Mouse (Mus musculus) midbrain, embryonic 11.5 days (tissue): ENCODE results near the gene Susd6. TPM values are rescaled to one million over a fixed set of nuclear protein-coding genes. Genes with fewer than 3 reads are reported as not detected.

ENCODE experiments used
- ATAC-seq: fragments of 200-750 bp; cut with Nextera tagmentation; 2 replicates; pipeline ENCODE4 v1.8.0; 2017; ENCODE audit warnings: moderate TSS enrichment, moderate library complexity; ENCODE audit not compliant: low FRiP score
- DNase-seq: peaks from one replicate; pipeline ENCODE4 v3.0.0; 2015; ENCODE audit warnings: low spot score; ENCODE audit errors: missing footprints
- H3K27ac ChIP-seq: fragments of 300-500 bp; sonication (generic); 2 replicates; pipeline ENCODE4 v1.5.1; 2014; ENCODE audit warnings: low read depth, low read length
- H3K27me3 ChIP-seq: fragments of 300-500 bp; sonication (generic); 2 replicates; pipeline ENCODE4 v1.6.1; 2014; ENCODE audit warnings: mild to moderate bottlenecking, low read length, moderate library complexity, mixed read lengths; ENCODE audit not compliant: control insufficient read depth, insufficient read depth
- H3K36me3 ChIP-seq: fragments of 300-500 bp; sonication (generic); 2 replicates; pipeline ENCODE4 v1.6.1; 2014; ENCODE audit warnings: mild to moderate bottlenecking, low read length, moderate library complexity, mixed read lengths; ENCODE audit not compliant: control insufficient read depth, insufficient read depth
- H3K4me1 ChIP-seq: fragments of 300-500 bp; sonication (generic); 2 replicates; pipeline ENCODE4 v1.6.1; 2014; ENCODE audit warnings: low read length; ENCODE audit not compliant: control insufficient read depth, insufficient read depth
- H3K4me2 ChIP-seq: fragments of 300-500 bp; sonication (generic); 2 replicates; pipeline ENCODE4 v1.6.1; 2014; ENCODE audit warnings: mild to moderate bottlenecking, moderate library complexity
- H3K4me3 ChIP-seq: fragments of 300-500 bp; sonication (generic); 2 replicates; pipeline ENCODE4 v1.5.1; 2014; ENCODE audit warnings: low read depth, low read length
- H3K9ac ChIP-seq: fragments of 300-500 bp; sonication (generic); 2 replicates; pipeline ENCODE4 v1.6.1; 2014; ENCODE audit warnings: low read length
- H3K9me3 ChIP-seq: fragments of 300-500 bp; sonication (generic); 2 replicates; pipeline ENCODE4 v1.6.1; 2016; ENCODE audit warnings: low read length; ENCODE audit not compliant: control insufficient read depth
- WGBS: fragments of 180-500 bp; shearing (Covaris S2); extraction: QIAGEN DNeasy Blood & Tissue Kit; methylation state at CpG from one replicate; pipeline ENCODE4 v1.1.7; 2014; 5-methylcytosine and 5-hydroxymethylcytosine counted together
- polyA plus RNA-seq: library from polyadenylated mRNA; unstranded; fragments of >200 nt; fragmentation: Nextera tagmentation; extraction: Ambion mirVana; gene quantifications from 2 replicates; pipeline ENCODE4 v1.2.1, GENCODE M21; 2014

The Susd6 gene
- polyA plus RNA-seq, 1 experiment from 2014 or later: 18.4 TPM

DNA sequence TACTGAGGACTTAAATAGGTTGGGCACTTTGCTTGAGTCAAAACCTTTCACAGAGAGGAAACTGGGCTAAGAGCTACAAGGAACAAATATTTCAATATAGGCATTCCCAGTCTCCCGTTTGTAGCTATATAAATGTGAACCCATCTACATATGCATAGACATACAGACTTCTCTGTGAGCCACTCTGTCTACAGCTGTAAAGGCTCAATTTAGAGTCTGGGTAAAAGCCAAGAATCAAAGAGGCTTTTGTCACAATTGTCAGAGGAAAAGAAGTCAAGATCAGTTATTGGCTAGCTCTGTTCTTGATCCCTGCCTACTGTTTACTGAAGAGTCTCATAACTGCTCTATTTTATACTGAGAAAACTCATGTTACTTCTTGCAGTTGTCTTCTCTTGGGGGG is 36.1 kb downstream of the Susd6 start:
- DNase-seq: no peak
- H3K4me3 ChIP-seq: no peak overlapping the region
- no peak overlapping the region for H3K27ac ChIP-seq
- H3K36me3 ChIP-seq: no peaks in the 10 kb centered on the region
- no peak overlapping the region for H3K4me2 ChIP-seq
- no peak overlapping the region for H3K9ac ChIP-seq
- WGBS: 61% methylated on average over 1 of the region's 1 CpGs
- no peaks in the 10 kb centered on the region for H3K4me1 ChIP-seq
- H3K9me3 ChIP-seq: no peaks in the 10 kb centered on the region
- no peak for ATAC-seq
- H3K27me3 ChIP-seq: no peaks in the 10 kb centered on the region

DNA sequence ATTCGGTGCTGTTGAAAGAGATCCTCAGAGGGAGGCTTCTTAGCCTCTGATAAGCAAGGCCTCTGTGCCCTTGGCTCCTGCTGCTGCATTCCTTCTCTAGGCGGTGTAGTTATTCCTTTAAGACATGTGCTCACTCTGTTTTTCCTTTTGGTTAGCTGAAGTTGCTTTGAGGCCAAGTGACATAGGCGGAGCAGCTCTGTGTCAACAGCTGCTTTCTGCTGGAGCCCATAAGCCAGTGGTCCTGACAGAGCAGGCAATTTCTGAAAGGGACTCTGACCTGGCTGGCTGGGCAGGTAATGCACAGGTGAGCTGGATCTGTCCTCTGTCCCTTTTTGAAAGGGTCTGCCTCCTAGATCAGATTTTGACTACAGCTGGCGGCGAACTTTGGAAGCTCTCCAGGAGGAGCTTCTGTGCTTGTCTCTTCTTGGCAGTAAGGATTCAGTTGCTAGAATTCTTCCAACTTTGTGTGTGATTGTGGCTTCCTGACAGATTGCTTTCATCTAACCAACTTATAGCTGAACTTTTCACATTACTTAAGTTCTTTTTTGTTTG is 37.2 kb downstream of the Susd6 start:
- H3K4me3 ChIP-seq: no peak overlapping the region
- DNase-seq: no peak

DNA sequence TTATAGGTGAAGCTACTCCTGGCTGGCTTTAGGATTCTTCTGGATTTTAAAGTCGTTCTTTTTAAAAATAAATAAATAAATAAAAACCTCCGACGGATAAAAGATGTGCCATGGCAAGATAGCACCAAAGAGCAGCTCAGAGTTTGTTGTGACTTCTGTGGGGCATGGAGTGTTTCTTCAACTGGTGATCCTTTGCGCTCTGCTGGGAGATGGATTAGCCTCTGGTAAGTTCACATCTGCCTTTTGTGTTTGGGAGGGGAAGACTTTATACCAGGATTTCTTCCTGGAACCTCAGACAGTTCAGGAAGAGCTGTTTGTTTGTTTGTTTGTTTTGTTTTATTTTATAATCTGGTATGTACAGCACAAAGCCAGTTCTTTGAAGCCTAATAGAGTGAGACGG is 37.7 kb downstream of the Susd6 start:
- no peak for ATAC-seq
- Histone ChIP-seq H3K4me3 (no peak overlapping the region), H3K9me3 (no peaks in the 10 kb centered on the region), H3K4me1 (no peaks in the 10 kb centered on the region), H3K27ac (no peak overlapping the region), H3K4me2 (no peak overlapping the region), H3K27me3 (no peaks in the 10 kb centered on the region), H3K36me3 (no peaks in the 10 kb centered on the region), H3K9ac (no peak overlapping the region)
- 90% methylated on average over 5 of the region's 5 CpGs for WGBS
- DNase-seq: peak; percentile 76

More for the DNA sequence above, 37.2 kb downstream of the Susd6 start:
- Histone ChIP-seq H3K9me3 (no peaks in the 10 kb centered on the region), H3K4me2 (no peak overlapping the region), H3K9ac (no peak overlapping the region), H3K36me3 (no peaks in the 10 kb centered on the region), H3K4me1 (no peaks in the 10 kb centered on the region), H3K27ac (no peak overlapping the region), H3K27me3 (no peaks in the 10 kb centered on the region)
- no peak for ATAC-seq
- 82% methylated on average over 5 of the region's 5 CpGs for WGBS

DNA sequence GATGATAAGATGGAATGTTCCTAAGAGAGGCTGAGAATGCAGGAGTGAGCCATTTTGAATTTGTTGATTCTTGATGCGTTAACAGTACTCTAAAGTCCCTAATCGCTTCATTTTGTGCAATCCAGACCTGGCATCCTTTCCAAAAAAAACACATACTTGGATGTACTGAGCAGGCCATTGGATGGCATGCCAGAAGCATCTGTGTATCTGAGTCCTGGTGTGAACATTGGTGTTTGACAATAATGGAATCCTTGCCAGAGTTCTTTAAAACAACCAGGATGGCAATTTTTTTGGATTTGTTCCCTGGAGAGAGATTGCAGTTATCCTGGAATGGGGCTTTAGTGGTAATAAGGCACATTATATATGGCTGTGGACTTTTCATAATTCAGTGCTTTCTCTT is 38.6 kb downstream of the Susd6 start:
- no peak overlapping the region for H3K27ac ChIP-seq
- 93% methylated on average over 2 of the region's 2 CpGs for WGBS
- H3K9me3 ChIP-seq: no peaks in the 10 kb centered on the region
- DNase-seq (peak; percentile 73), ATAC-seq (no peak)
- H3K9ac ChIP-seq: no peak overlapping the region
- H3K36me3 ChIP-seq: no peaks in the 10 kb centered on the region
- H3K4me2 ChIP-seq: no peak overlapping the region
- H3K27me3 ChIP-seq: no peaks in the 10 kb centered on the region
- no peaks in the 10 kb centered on the region for H3K4me1 ChIP-seq
- H3K4me3 ChIP-seq: no peak overlapping the region

DNA sequence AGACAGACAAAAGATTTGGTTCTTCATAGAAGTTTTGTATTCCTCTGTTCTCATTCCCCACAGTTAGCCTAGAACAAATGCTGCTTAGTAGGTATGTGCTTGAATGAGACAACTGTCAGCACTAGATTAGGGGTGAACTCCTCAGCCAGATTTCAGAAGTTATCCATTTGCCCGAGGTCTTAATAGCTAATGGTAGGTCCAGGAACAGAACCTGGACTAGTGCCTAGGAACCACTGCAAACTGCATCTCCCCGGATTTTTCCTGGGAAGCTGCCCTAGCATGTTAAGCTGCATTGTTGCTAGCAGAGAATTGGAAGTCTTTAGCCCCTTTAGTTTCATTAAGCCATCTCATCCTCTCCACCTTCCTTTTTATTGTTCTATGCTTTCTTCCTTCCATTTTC is 39.9 kb downstream of the Susd6 start:
- DNase-seq: no peak
- Histone ChIP-seq H3K4me1 (no peaks in the 10 kb centered on the region), H3K27ac (no peak overlapping the region), H3K9ac (no peak overlapping the region), H3K4me3 (no peak overlapping the region), H3K36me3 (no peaks in the 10 kb centered on the region), H3K4me2 (no peak overlapping the region), H3K27me3 (no peaks in the 10 kb centered on the region), H3K9me3 (no peaks in the 10 kb centered on the region)
- 85% methylated on average over 2 of the region's 2 CpGs for WGBS
- ATAC-seq: no peak

DNA sequence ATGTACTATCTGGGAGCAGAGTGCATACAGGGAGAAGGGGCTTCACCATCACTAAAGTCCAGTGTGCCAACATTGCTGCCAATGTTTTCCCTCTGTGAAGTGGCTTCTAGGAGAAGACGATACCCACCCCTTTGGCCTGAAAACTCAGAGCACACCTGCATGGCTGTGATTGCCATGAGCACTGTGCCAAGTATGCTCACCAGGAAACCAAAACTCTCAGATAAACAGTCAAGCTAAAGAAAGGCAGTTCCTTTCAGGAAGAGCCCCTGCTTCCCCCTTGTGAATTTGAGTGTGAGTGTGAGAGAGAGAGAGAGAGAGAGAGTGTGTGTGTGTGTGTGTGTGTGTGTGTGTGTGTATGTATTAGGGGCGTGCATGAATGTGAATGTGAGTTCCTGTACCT is 40.5 kb downstream of the Susd6 start:
- Histone ChIP-seq H3K27me3 (no peaks in the 10 kb centered on the region), H3K27ac (no peak overlapping the region), H3K4me3 (no peak overlapping the region), H3K9me3 (no peaks in the 10 kb centered on the region), H3K9ac (no peak overlapping the region), H3K36me3 (no peaks in the 10 kb centered on the region), H3K4me2 (no peak overlapping the region), H3K4me1 (no peaks in the 10 kb centered on the region)
- DNase-seq (no peak), ATAC-seq (no peak)
- WGBS: 90% methylated on average over 2 of the region's 2 CpGs

DNA sequence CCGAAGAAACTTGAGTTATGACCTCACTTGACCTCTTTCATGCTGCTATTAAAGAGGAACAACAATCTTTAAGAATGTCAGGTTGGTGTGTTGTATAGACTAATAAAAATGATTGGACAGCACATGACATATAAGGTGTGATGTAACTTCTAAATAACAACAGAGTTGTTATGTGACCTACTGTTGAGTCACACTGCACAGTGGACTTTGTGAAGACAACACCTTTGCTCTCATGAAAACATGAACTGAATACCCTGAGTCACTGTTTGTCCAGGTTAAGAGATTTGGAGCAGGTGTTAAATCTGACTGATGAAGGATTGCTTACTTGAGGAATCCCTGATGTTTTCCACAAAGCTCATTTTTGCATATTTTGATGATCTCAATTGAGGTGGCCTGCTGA is 42.0 kb downstream of the Susd6 start:
- 82% methylated on average over 1 of the region's 1 CpGs for WGBS
- no peaks in the 10 kb centered on the region for H3K27me3 ChIP-seq

DNA sequence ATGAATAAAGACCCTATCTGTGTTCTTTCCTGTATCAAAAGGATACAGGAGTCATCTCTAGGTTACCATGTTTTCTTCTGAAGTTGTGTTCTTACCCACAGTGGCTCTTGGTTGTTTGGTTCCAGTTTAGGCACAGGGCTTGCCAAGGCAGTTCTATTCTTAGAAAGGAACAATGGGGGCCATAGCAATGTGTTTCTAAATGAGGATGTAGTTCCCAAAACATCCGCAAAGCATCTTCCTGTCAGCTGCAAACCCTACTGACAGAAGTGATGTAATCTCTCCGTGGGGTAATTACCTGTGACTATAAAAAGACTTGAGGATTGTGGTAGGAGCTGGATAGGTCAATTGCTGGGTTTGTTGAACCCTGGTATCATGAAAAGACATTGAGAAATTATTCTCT is 43.2 kb downstream of the Susd6 start:
- no peaks in the 10 kb centered on the region for H3K9me3 ChIP-seq
- no peak overlapping the region for H3K4me2 ChIP-seq
- H3K27me3 ChIP-seq: no peaks in the 10 kb centered on the region
- ATAC-seq: no peak
- no peaks in the 10 kb centered on the region for H3K36me3 ChIP-seq
- WGBS: 83% methylated on average over 2 of the region's 2 CpGs
- no peaks in the 10 kb centered on the region for H3K4me1 ChIP-seq
- DNase-seq: no peak
- H3K4me3 ChIP-seq: no peak overlapping the region
- H3K27ac ChIP-seq: no peak overlapping the region
- H3K9ac ChIP-seq: no peak overlapping the region

More for the DNA sequence above, 42.0 kb downstream of the Susd6 start:
- no peaks in the 10 kb centered on the region for H3K9me3 ChIP-seq
- no peak overlapping the region for H3K27ac ChIP-seq
- H3K36me3 ChIP-seq: no peaks in the 10 kb centered on the region
- H3K4me1 ChIP-seq: no peaks in the 10 kb centered on the region
- H3K4me3 ChIP-seq: no peak overlapping the region
- no peak overlapping the region for H3K9ac ChIP-seq
- H3K4me2 ChIP-seq: no peak overlapping the region
- ATAC-seq (no peak), DNase-seq (no peak)

DNA sequence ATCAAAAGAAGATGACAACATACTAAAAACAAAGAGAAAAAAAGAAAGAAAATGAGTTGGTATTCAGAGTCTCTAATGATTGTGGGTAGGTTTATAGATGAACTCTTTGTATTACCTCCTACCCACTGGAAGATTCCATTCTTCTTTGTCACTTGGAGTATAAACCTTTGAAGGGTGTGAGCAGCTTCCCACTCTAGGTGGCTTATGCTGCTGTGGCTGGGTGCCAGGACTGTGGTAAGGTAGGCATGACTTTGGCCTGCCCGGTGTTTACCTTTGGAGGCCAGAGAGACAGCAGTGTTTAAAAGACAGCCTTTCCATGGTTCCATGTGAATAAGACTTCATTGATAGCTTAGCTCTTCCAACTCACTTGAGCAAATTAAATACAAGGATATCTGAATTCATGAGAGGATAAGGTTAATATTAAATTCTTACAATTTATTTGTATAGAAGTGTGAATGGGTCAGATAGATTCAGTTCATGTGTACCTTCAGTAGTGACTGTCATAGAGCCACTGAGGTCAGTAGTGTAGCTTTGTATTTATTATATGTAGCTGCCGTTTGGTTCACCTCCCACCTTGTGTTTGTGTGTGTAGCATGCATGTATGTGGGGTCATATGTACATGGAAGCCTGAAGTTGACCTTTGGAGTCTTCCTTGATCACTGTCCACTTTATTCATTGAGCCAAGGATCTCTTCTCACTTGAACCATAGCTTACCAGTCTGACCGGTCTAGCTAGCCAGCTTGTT is 44.0 kb downstream of the Susd6 start:
- Histone ChIP-seq H3K4me1 (no peaks in the 10 kb centered on the region), H3K27ac (no peak overlapping the region), H3K27me3 (no peaks in the 10 kb centered on the region), H3K9ac (no peak overlapping the region), H3K4me2 (no peak overlapping the region), H3K9me3 (no peaks in the 10 kb centered on the region), H3K36me3 (no peaks in the 10 kb centered on the region), H3K4me3 (no peak overlapping the region)
- WGBS: 91% methylated on average over 3 of the region's 3 CpGs
- DNase-seq (no peak), ATAC-seq (no peak)
